Mouse (Mus musculus) CH12.LX (cell line): ENCODE measurements at regions not wholly inside any gene's neighbourhood (a gene's known extent, or its start where the extent isn't known, plus 50 kb on each side); places are given as distances from the start of the nearest gene placed in this dataset.

Experiments used
- DNase-seq: peaks from one replicate; pipeline ENCODE4 v3.0.0-alpha.2; 2013; ENCODE audit errors: extremely low read depth
- H3K27ac ChIP-seq: 2 replicates; pipeline ENCODE4 v1.5.1; 2012; ENCODE audit warnings: low read depth, mild to moderate bottlenecking, control low read depth, moderate library complexity; ENCODE audit not compliant: insufficient read depth
- H3K27me3 ChIP-seq: replicated peaks from 2 replicates; pipeline ENCODE3; 2012; ENCODE audit warnings: inconsistent platforms
- H3K36me3 ChIP-seq, 2 experiments: replicated peaks in 1 of 2; 2 replicates each; pipeline versions ENCODE3 to v1.6.1; 2012; ENCODE audit warnings: inconsistent platforms in 1 of 2, low read length in 1 of 2, mild to moderate bottlenecking in 1 of 2, mixed read lengths in 1 of 2, moderate library complexity in 1 of 2; ENCODE audit not compliant: control insufficient read depth in 1 of 2, insufficient read depth in 1 of 2
- H3K4me1 ChIP-seq, 2 experiments: 2 replicates each; pipeline ENCODE4 v1.6.1; 2012; ENCODE audit warnings: inconsistent platforms in 1 of 2, moderate library complexity in 1 of 2; ENCODE audit not compliant: insufficient read depth in 2 of 2, control insufficient read depth in 1 of 2
- H3K4me2 ChIP-seq: 2 replicates; pipeline ENCODE4 v1.6.1; 2012; ENCODE audit warnings: low read depth, mild to moderate bottlenecking, control low read depth; ENCODE audit not compliant: poor library complexity, insufficient read depth, severe bottlenecking
- H3K4me3 ChIP-seq, 3 experiments: fragments of 150-350 bp in 1 of 3; sonication (generic) in 1 of 3; replicated peaks in 1 of 3; 2 replicates each; pipeline versions ENCODE3 to v1.5.1; 2011 to 2012; ENCODE audit warnings: low read depth in 2 of 3, low read length in 2 of 3, mild to moderate bottlenecking in 2 of 3, moderate library complexity in 2 of 3, control low read depth in 1 of 3, improper control_type of control experiment in 1 of 3, inconsistent platforms in 1 of 3, mixed read lengths in 1 of 3; ENCODE audit not compliant: poor library complexity in 1 of 3
- H3K79me2 ChIP-seq: replicated peaks from 2 replicates; pipeline ENCODE4 v1.6.1; 2012; ENCODE audit warnings: mild to moderate bottlenecking, moderate library complexity; ENCODE audit not compliant: control insufficient read depth, poor library complexity, insufficient read depth, severe bottlenecking; ENCODE audit errors: extremely low read depth
- H3K9ac ChIP-seq: 2 replicates; pipeline ENCODE4 v1.6.1; 2012; ENCODE audit warnings: low read depth, mild to moderate bottlenecking, control low read depth, moderate library complexity; ENCODE audit not compliant: insufficient read depth
- H3K9me3 ChIP-seq: replicated peaks from 2 replicates; pipeline ENCODE3; 2012; ENCODE audit warnings: low read length, inconsistent platforms, mixed read lengths
- ELF1 ChIP-seq: IDR thresholded peaks from 2 replicates; pipeline ENCODE4 v1.6.1; 2014; ENCODE audit warnings: low read depth, mild to moderate bottlenecking, inconsistent platforms, low read length, improper control_type of control experiment
- IRF4 ChIP-seq: IDR thresholded peaks from 2 replicates; pipeline ENCODE4 v1.6.1; 2014; ENCODE audit warnings: low read depth, mild to moderate bottlenecking, inconsistent platforms, low read length, improper control_type of control experiment
- MAZ ChIP-seq: IDR thresholded peaks from 2 replicates; pipeline ENCODE4 v1.6.1; 2012; ENCODE audit warnings: low read depth, mild to moderate bottlenecking, inconsistent platforms, low read length, improper control_type of control experiment, moderate library complexity
- NELFE ChIP-seq: IDR thresholded peaks from 2 replicates; pipeline ENCODE4 v1.6.1; 2011; ENCODE audit warnings: low read depth, low read length, improper control_type of control experiment
- RCOR1 ChIP-seq: conservative IDR thresholded peaks from 2 replicates; pipeline ENCODE4 v1.6.1; 2012; ENCODE audit warnings: low read depth, mild to moderate bottlenecking, inconsistent platforms, low read length, improper control_type of control experiment
- ZNF384 ChIP-seq: IDR thresholded peaks from 2 replicates; pipeline ENCODE4 v1.6.1; 2012; ENCODE audit warnings: low read depth, low read length, improper control_type of control experiment, inconsistent platforms
- dilution Hi-C: fragments of 300-500 bp; cut with MboI; formaldehyde crosslinking; loops from 2 replicates; pipeline ENCODE4 v1.14.3; 2020; ENCODE audit warnings: low sequenced_read_pairs; ENCODE audit not compliant: extremely low pct_unique_long_range_greater_than_20kb, extremely low pct_ligation_motif_present
- in situ Hi-C: fragments of 300-500 bp; cut with MboI; formaldehyde crosslinking; loops from 3 replicates; pipeline ENCODE4 v1.14.3; 2019; ENCODE audit warnings: low sequenced_read_pairs, low pct_ligation_motif_present, low pct_unique_long_range_greater_than_20kb, mixed read lengths

- no peak for TF ChIP-seq RCOR1
- TF ChIP-seq, all 38 proteins: peak for 0
- in situ Hi-C loops (no loop called here), dilution Hi-C loops (no loop called here)
- Histone ChIP-seq H3K9ac (no peak overlapping the region), H3K4me2 (no peak overlapping the region), H3K4me1 (no peaks in the 10 kb centered on the region), H3K36me3 (no peaks in the 10 kb centered on the region), H3K9me3 (no peaks in the 10 kb centered on the region), H3K4me3 (no peak overlapping the region), H3K27ac (no peak overlapping the region), H3K79me2 (no peaks in the 10 kb centered on the region), H3K27me3 (no peaks in the 10 kb centered on the region)
- DNase-seq: no peak
Observed at GRCm38 (mm10) chr1:63899631-63900577, 130.8 kb upstream of the 4933402D24Rik start.

- Histone ChIP-seq H3K79me2 (no peaks in the 10 kb centered on the region), H3K9ac (no peak overlapping the region), H3K36me3 (no peaks in the 10 kb centered on the region), H3K9me3 (no peaks in the 10 kb centered on the region), H3K27ac (no peak overlapping the region), H3K27me3 (no peaks in the 10 kb centered on the region), H3K4me2 (no peak overlapping the region), H3K4me1 (no peaks in the 10 kb centered on the region), H3K4me3 (no peak overlapping the region)
- no peak for DNase-seq
- in situ Hi-C loops (no loop called here), dilution Hi-C loops (no loop called here)
- TF ChIP-seq ZNF384 (no peak), NELFE (no peak), MAZ (no peak)
- TF ChIP-seq, all 38 proteins: peak for 0
Observed at GRCm38 (mm10) chr1:63898766-63899165, 129.7 kb upstream of the 4933402D24Rik start.

GRCm38 (mm10) chr1:63897556-63897955 is 128.5 kb upstream of the 4933402D24Rik start:
- TF ChIP-seq ZNF384: peak; percentile 76
- TF ChIP-seq IRF4: no peak
- no peak for TF ChIP-seq ELF1
- TF ChIP-seq, all 38 proteins: peak for 1
- H3K27me3 ChIP-seq: no peaks in the 10 kb centered on the region
- no peaks in the 10 kb centered on the region for H3K9me3 ChIP-seq
- in situ Hi-C loops: no loop called here
- H3K79me2 ChIP-seq: no peaks in the 10 kb centered on the region
- no peaks in the 10 kb centered on the region for H3K36me3 ChIP-seq
- H3K9ac ChIP-seq: no peak overlapping the region
- no peak overlapping the region for H3K27ac ChIP-seq
- no peaks in the 10 kb centered on the region for H3K4me1 ChIP-seq
- no peak overlapping the region for H3K4me3 ChIP-seq
- peak; percentile 17 for DNase-seq
- dilution Hi-C loops: no loop called here
- H3K4me2 ChIP-seq: no peak overlapping the region
